Mouse (Mus musculus) testis, postnatal 14 days (tissue): ENCODE data around the gene Flrt2.
"Not testable (repeated sequence)": the region's sequence is repeated elsewhere in the genome, so short reads cannot be mapped to it uniquely, and the experiment has no call there.

ENCODE experiments used
- DNase-seq: peaks from one replicate; pipeline ENCODE4 v3.0.0; 2021; ENCODE audit warnings: low spot score

The Flrt2 gene

DNA sequence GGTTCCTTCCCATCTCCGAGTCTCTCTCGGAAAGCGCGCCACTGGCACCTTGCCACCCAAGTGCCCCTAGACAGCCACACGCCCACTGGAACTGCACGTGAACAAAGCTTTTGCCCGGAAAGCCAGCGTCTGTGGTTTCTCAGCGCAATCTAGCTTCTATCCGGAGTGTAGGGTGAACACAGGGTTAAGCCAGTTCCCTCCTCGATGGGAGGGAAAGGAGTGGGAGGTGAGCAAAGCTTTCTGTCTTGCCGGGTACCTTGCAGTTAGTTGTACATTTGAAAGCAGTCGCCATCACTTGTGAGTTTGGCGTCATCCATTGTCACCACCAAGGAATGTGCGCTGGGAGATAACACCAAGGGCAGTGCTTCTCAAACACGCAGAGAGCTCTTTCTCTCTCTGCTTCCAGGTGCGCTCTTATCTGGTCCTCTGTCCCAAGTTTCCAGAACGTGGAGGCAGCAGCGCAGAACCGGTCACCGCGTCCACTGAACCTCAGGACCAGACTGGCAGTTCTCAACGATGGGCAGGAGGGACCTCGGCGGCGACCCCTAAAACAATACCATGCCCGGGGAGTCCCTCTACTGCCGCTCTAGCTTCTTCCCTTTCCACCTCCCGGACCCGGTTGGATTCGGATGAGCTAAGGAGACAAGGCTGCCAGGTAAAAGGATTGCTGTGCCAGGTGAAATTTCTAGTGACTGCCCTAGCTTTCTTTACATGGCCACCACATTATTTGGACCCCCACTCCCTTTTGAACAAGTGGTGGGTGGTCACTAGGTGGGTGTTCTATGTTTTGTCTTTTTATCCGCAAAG lies at the start of gene Flrt2:
Gene Flrt2, plus strand, starts transcription at position 266 of the 807 bp plus-strand sequence.
- DNase-seq = no peak

DNA sequence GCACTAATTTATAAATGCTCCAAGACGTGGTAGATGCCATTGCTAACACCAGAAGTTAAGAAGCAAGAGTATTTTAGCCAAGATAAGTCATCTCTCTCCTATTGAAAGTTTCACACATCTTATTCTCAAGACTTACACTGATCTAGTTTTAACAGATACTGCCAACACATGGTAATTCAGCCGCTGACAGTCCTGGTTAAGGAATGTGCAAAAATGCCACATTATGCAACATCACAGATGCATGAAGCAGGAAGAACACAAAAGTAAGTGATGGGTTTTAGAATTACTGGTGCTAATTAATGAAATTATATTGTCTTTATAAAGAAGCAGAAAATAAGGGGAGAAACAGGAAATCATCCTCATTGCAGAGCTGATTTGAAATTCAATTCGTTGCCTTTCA lies 49.8 kb upstream of the Flrt2 start:
- no peak for DNase-seq

DNA sequence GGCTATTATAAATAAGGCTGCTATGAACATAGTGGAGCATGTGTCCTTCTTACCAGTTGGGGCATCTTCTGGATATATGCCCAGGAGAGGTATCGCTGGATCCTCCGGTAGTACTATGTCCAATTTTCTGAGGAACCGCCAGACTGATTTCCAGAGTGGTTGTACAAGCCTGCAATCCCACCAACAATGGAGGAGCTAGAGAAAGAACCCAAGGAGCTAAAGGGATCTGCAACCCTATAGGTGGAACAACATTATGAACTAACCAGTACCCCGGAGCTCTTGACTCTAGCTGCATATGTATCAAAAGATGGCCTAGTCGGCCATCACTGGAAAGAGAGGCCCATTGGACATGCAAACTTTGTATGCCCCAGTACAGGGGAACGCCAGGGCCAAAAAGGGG lies 44.8 kb upstream of the Flrt2 start:
- DNase-seq = not testable (repeated sequence)

DNA sequence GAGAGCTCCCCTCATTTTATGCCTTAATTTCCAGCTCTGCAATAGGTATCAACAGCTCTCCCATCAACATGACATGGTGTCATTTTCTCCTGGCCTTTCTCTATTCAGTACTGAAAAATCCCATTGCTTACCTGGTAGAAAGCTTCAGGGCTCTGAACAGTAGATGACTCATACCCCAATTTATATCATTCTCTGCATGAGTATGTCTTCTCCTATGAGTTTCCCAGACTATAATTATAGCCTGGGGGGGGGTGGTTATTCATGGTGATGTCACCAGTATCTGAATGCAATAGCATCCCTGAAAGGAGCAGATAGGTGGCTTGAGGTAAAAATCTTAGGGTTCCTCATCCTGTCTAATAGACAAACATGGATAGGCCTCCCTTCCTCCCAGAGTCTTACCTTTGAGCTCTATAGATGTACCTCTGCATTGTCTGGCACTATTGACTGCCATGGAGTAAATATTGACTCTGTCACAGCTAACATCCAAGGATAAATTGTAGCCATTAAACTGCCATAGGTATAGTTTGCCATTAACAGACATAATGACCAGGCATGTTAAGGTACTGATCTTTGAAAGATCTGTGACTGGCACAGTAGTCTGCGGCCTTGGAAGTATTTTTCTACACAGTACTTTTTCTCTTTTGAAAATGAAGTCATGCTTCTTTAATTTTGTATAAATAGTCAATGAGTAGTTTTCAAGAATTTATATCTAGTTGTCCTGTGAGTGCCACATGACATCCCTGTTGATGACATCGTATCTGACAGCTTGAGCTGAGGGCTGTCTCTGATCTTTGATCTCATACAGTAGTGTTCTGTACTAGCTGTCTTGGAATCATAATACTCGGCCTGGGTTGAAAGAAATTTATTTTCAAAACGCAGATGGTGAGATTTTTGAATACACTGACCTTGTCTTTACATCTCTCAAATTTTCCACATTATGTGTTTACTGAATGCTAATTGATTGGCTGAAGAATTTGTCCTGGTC lies 39.6 kb upstream of the Flrt2 start:
- DNase-seq = no peak

DNA sequence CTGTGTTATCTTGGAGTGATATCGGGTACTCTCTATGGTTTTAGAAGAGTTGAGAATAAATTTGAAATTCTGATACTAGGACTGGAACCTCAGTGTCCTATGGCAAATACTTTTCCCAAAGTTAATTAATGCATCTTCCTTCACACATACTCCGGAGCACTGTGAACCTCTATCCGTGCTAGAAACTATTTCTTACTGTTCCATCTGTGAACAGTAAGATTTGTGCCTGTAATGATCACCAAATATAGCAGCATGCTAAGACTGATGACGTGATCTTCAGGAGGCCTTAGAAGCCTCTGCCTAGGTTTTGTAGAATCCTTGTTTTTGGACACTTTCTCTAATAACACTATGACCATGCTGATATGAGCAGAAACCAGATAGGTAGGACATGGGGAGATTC lies 35.4 kb upstream of the Flrt2 start:
- DNase-seq = no peak

DNA sequence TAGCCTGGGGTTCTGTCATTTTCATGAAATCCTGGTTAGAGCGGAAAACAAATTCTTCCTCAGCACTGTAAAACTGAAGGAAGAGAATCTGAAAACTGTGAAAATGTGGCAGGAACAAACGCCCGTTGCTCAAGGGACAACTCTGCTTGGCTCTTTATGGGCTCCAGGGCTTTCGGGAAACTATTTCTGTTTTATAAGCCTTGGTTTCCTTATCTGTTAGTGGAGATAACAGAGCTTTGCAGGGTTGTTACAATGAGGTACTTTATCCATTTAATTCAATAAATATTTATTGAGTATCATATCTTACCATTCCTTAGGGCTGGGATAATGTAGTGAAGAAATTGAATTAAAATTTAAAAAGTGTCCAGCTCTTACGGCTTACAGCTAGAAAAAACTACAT lies 24.7 kb upstream of the Flrt2 start:
- no peak for DNase-seq

DNA sequence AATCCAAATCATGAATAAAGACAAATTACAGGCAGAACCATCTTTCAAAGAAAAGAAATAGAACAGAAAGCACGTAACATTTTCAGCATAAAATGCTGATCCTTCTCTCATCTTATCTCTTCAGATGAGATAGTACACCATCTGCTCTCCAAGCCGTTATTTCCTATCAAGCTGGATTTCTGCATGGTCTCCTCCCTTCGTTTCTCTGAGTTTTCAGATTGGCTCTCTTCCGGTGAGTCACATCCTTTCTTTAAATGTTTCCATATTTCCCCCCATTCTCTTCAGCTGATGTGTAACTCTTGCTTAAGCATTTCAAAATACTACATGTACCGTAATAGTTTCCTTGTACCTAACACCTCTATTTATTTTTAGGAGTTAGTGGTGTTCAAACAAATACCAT lies 16.3 kb upstream of the Flrt2 start:
- DNase-seq = no peak

DNA sequence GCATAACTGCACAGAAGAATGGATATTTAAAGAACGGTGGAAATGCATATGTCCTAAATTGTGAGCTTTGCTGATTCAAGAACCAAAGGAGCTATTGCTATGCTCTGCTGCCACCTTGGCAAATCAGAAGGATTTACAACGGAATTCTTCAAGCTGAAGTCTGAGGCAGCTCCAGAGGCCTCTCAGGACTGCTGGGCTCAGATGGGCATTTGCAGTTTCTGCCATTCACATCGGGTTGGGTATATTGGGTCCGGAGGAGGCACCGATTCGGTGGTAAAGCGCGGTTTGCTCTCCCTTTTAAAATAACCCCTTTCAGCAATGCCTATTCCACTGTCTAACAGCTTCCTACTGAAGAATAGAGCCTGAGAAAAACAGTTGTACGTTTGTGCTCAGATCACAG lies 1.2 kb upstream of the Flrt2 start:
- DNase-seq = no peak

DNA sequence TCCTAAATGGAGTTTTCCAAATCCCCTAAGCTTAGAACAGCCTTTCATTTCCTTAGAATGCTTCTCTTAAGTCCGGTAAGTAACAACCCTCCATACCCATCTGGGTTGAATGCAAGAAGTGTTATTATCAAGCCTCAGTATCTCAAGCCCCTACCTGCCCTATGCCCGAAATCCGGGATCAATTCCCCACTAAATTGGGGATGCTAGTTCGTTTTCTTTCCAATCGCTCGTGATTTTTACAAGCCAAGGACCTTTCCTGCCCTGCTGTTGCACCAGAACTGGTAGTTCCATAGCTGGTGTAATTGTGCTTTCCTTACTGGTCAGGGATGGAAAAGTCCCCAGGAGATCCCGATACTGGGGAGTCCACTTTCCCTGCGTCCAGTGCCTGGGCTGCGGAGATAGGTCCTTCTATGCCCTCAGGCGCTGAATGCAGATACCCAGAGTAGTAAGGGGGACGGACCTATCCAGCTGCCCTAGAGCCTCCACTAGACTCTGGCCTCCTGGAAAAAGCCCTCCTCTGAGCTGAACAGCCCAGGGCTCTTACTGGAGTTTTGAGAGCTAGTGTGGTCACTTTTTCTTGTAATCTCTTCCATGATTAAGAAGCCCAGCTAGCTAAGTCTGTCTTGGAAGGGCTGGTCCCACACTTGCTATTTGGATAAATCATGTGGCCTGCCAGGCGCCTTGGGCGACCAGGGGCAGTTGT lies 1.1 kb downstream of the Flrt2 start:
- DNase-seq = no peak

DNA sequence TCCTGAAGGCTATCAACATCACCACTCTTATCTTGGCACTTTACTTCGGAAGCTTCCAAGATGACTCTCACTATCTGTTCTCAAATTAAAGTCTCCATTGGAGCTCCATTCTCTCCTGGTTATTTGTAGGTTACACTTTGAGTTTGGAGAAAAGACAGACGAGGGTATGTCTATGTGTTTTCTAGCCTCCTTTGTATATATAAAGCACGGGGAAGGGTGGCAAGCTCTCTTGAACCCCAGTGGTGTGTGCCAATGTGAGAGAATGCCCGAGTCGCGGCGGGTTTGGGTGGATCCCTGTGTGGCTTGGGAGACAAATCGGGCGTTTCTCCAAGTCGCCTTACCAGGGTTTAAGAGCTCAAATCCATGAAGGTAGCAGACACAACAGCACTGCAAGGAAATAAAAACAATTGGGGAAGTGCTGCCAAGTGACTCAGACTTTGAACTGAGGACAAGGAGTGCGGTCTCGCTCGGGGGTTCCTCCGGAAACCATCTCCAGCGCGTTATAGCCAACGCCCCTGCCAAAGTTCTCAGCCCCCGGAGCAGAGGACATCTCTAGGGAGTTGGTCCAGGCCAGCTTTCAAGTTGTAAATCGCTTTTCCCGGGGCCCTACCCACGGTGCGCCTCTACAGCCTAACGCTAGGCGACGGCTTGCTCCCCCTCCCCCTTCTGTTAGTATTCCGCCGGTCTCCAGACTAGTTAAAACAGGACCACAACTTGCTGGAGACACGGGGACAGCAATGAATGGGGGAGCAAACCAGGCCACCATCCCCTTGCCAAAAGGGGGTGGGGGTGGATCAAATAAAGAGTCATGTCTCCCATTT lies 1.8 kb downstream of the Flrt2 start:
- DNase-seq = peak; percentile 31

DNA sequence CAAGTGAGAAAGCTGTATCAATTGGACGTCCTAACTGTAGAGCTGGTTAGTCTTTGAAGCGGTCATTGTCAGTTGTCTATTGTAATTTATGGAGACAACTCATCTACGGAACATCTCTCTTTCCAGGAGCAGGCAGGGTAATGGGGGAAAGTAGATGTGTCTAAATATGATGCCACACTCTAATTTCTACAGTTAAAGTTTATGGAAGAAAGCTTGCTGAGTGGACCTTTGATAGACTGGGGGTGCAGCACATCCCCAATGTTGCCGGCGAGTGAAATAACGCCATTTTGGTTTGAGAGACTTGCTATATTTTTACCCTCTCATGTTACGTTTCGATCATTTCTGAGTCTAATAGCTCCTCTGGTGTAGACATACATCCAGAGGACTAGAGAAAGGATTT lies 2.5 kb downstream of the Flrt2 start:
- no peak for DNase-seq

DNA sequence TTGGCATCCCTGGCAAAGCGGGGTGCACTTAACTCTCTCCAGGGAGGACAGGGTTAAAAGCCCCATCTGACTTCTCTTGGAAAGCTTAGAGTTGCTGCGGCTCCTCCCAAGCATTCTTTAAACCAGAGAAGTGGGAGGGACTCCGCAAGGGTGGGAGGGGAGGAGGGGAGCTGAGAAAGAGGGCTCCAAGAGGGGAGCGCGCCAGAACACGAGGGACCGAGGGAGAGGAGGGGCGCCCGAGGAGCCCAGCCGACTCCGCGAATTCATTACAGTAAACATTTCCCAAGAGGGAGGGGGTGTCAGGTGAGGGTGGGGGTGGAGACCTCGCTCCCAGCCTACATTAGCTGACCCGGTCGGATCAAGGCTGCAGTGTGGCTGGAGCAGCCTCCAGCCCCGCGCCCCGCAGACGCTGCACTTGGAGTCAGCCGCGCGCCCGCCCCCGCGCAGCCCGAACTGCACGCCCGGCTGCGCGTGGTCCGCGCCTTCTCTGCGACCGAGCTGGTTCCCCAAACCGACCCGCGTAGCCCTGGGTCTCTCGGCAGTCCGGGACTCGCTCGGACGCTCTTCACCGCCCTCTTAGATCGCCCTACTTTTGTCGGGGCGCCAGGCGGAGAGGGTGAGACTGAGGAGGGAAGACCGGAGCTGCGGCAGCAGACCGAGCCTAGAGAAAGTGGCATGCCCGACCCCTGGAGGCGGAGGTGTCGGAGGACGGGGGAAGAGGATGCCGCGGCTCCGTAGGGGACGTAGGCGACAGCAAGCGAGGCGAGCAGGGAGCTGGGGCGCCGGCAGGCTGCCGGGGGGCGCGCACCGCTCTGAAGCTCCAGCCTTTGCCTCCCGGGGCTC lies 3.2 kb downstream of the Flrt2 start:
- peak; percentile 72 for DNase-seq

DNA sequence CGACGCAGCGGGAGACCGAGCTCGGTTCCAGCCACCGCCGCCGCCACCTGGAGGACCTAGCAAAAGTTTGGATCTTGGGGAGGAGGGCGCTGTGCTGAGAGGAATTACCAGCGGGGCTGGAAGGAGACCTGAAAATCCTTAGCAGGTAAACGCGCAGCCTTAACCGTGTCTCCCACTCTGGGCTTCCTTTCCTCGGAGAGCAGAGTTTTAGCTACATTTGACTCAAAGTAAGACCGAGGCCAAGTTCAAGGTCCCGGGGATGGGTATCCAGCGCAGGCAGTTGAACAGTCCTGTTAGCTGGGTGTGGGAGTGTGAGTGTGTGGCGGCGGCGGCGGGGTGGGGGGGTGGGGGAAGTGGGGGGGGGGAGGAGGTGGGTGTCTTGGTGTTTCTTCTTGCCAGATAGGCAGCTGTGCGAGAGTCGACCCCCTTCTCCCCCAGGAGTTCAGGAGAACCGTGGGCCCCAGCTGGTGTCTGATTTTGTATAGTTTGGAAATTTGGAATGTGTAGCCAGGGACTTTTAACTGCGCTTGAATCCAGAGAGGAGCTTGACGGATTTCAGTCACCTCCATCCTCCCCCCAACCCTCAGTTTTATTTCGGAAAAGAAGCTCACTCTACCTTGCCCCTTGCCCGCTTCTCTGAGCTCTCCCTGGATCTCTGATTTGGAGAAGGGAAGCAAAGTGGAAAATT lies 4.0 kb downstream of the Flrt2 start:
- peak; percentile 59 for DNase-seq

DNA sequence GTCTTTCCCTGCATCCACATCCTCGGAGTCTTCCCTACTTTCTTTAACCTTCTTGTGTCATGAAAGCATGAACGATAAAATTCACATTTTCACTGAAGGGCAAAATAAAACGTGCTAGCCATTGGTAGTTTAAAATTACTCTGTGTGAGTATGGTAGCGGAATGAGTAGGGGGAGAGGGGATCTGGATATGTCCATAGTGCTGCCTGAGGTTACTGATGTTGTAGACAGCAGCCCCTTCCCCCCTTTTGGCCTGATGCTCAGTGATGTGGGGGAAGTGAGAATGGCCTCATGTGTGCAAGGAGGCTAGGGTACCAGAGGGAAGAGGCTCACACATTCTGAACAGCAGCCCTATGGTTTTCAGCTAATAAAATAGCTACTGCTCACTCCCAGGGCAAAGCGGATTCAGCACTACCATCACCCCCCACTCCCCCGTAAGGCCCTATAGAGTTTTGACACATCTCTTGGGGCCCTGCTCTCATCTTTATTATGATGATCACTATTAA lies 4.5 kb downstream of the Flrt2 start:
- no peak for DNase-seq

DNA sequence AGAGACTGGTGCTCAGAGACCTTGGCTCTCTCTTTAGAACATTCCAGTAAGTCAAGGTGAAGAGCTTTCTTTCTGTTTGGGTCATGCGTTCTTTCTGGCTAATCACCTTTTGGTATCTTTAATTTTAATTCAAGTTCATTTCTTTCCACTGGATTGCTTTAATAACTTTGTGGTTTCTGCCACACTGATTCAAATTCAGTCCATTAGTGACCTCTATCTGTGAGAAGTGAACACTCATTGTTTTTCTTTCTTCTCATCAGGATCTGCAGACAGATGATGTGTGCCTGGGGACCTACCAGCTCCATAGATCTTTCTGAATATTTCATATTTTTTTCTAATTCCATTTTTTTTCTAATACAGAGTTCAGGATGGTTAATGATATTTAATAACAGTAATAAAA lies 6.5 kb downstream of the Flrt2 start:
- DNase-seq = no peak

DNA sequence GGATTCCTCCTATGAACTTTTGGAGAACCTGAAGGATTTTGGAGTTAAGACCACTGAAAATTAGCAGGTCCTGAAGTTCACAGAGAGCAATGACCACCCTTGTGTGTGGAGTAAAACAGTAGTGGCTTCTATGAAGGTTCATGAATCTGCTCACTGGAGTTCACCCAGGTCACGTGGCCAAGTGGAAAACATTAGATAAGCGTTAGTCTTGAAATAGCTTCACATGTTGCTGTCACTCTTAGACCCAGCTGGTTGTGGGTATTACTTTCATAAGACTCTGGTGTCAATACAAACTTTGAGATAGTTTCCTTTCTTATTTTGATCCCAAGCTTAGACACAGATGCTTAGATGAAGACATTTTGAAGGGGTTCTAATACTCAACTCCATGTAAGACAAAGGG lies 8.7 kb downstream of the Flrt2 start:
- no peak for DNase-seq

DNA sequence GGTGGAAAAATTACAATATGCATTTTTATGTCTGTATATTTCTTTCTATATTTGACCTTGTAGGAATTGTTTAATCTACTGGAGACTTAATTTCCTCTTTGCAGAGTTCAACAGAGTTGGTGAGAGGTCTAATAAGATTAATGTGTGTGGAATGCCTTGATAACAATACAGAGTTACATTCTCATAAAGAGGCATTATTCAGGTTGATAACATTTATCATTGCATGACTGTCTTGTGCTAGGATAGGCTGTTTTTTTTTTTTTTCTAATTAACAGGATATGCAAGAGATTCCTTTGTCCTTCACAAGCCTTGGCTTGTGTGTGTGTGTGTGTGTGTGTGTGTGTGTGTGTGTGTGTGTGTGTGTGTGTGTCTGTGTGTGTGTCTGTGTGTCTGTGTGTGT lies 9.6 kb downstream of the Flrt2 start:
- DNase-seq = no peak

DNA sequence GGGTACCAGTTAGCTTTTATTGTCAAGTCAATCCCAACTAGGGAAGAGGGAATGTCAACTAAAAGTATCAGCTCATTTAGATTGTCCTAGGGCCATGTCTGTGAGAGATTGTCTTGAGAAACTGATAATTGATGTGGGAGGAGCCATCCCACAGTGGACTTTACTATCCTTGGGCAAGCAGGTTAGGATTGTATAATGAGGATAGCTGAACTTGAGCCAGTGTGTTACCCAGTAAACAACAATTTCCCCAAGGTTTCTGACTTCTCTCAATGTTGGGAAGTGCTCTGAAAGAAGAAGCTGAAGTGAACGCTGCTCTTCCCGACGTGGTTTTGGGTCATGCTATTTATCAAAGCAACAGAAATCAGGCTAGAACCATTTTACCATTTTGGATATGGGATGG lies 13.0 kb downstream of the Flrt2 start:
- no peak for DNase-seq

DNA sequence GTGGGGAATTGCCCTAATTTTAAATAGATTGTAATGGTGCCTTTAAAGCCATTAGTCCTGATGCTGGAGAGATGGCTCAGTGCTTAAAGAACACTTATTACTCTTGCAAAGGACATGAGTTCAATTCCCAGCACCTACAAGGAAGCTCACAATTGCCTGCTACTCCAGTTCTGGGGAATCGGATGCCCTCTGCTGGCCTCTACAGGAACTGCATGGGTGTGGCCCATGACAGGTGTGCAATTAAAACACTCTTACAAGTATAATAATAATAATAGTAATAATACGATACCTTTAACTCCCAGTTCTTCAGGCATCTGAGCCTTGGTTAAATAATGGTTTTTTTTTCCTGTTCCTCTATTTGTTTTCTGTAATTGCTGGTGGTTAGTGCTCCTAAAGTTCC lies 31.2 kb downstream of the Flrt2 start:
- DNase-seq = peak; percentile 6

DNA sequence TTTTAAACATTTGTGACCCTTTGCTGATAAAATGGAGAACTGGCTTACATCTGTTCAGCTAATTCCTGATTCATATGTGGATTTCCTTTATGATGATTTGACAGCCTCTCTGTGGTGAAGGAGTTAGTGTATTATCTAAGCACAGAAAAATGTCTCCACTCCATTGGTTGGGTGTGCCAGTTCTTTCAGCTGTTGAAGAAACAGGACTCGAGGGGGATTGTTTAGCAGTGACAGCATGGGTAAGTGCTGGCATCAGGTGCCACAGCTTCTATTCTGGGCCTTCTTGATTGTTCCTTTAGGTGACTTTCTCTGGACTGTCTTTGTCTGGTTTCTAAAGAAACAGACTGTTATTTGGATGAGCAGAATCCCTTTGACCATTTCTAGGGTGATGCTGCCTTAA lies 42.0 kb downstream of the Flrt2 start:
- no peak for DNase-seq
